Mouse (Mus musculus) midbrain, postnatal 0 days (tissue): ENCODE results near the gene Lrp6. TPM values are rescaled to one million over a fixed set of nuclear protein-coding genes. Genes with fewer than 3 reads are reported as not detected.

Experiments used
- ATAC-seq: fragments of 200-750 bp; cut with Nextera tagmentation; 2 replicates; pipeline ENCODE4 v1.8.0; 2017; ENCODE audit warnings: moderate number of reproducible peaks, mild to moderate bottlenecking, moderate TSS enrichment, moderate library complexity; ENCODE audit not compliant: low FRiP score
- DNase-seq: peaks from one replicate; pipeline ENCODE4 v3.0.0-alpha.2; 2015; ENCODE audit warnings: low spot score
- H3K27ac ChIP-seq: fragments of 300-500 bp; sonication (generic); 2 replicates; pipeline ENCODE4 v1.5.1; 2014; ENCODE audit warnings: low read depth, mild to moderate bottlenecking, low read length, mixed read lengths
- H3K27me3 ChIP-seq: fragments of 300-500 bp; sonication (generic); 2 replicates; pipeline ENCODE4 v1.6.1; 2014; ENCODE audit warnings: low read length, control low read depth, mixed read lengths; ENCODE audit not compliant: insufficient read depth
- H3K36me3 ChIP-seq: fragments of 300-500 bp; sonication (generic); 2 replicates; pipeline ENCODE4 v1.6.1; 2014; ENCODE audit warnings: low read length, control low read depth, mixed read lengths; ENCODE audit not compliant: insufficient read depth
- H3K4me1 ChIP-seq: fragments of 300-500 bp; sonication (generic); 2 replicates; pipeline ENCODE4 v1.6.1; 2014; ENCODE audit warnings: mild to moderate bottlenecking, control low read depth, antibody characterized with exemption, low read length, mixed read lengths; ENCODE audit not compliant: insufficient read depth
- H3K4me2 ChIP-seq: fragments of 300-500 bp; sonication (generic); 2 replicates; pipeline ENCODE4 v1.6.1; 2014; ENCODE audit warnings: low read depth, mild to moderate bottlenecking, low read length, mixed read lengths; ENCODE audit not compliant: poor library complexity, severe bottlenecking
- H3K4me3 ChIP-seq: fragments of 300-500 bp; sonication (generic); 2 replicates; pipeline ENCODE4 v1.5.1; 2014; ENCODE audit warnings: low read depth, mild to moderate bottlenecking, low read length, moderate library complexity
- H3K9ac ChIP-seq: fragments of 300-500 bp; sonication (generic); replicated peaks from 2 replicates; pipeline ENCODE4 v1.6.1; 2014; ENCODE audit warnings: mild to moderate bottlenecking, low read length, moderate library complexity, mixed read lengths; ENCODE audit not compliant: poor library complexity, severe bottlenecking
- H3K9me3 ChIP-seq: fragments of 300-500 bp; sonication (generic); 2 replicates; pipeline ENCODE4 v1.6.1; 2016; ENCODE audit warnings: low read length, control low read depth
- CTCF ChIP-seq: IDR thresholded peaks from 2 replicates; pipeline ENCODE4 v1.5.1; 2016; ENCODE audit warnings: antibody characterized with exemption, mild to moderate bottlenecking
- WGBS: fragments of 180-500 bp; shearing (Covaris S2); extraction: QIAGEN DNeasy Blood & Tissue Kit; methylation state at CpG from one replicate; pipeline ENCODE4 v1.1.7; 2014; 5-methylcytosine and 5-hydroxymethylcytosine counted together
- polyA plus RNA-seq: library from polyadenylated mRNA; unstranded; fragments of >200 nt; fragmentation: Nextera tagmentation; extraction: Ambion mirVana; gene quantifications from 2 replicates; pipeline ENCODE4 v1.2.1, GENCODE M21; 2015
- total RNA-seq: library from RNA; depleted of rRNA; stranded (reverse); fragments of >200 nt; gene quantifications from 2 replicates; pipeline ENCODE4 v1.2.3, GENCODE M21; 2014

The Lrp6 gene
- total and polyA plus RNA-seq, 2 experiments from 2014 or later = 14.7 to 26.3 TPM

DNA sequence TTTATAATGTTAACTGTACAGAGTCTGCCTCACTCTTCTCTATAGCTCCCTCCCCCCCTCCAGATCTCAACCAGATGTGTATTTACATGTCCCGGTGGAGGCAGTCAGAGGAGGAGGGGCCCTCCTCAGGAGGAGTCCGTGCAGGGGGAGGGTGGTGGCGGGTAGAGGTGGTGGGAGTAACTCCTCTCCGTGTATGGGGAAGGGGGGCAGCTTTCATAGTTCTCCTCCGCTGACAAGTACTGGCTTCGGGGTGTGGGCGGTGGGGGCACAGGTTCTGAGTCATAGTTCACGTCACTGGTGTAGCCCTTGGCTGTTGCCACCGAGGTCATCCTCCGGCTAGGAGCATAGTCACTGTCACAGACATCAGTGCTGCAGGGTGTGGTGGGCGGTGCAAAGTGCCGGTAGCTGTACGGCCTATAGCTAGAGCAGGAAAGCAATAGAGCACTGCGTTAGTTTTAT is 116.1 kb downstream of the Lrp6 start:
- ATAC-seq (no peak), DNase-seq (no peak)
- no peak overlapping the region for H3K4me2 ChIP-seq
- H3K9ac ChIP-seq = no peak overlapping the region
- H3K27me3 ChIP-seq = no peaks in the 10 kb centered on the region
- H3K27ac ChIP-seq = no peak overlapping the region
- H3K36me3 ChIP-seq = peaks cover 34% of the 10 kb centered on the region
- no peak overlapping the region for H3K4me3 ChIP-seq
- TF ChIP-seq CTCF = no peak
- no peaks in the 10 kb centered on the region for H3K9me3 ChIP-seq
- WGBS = 67% methylated on average over 14 of the region's 14 CpGs
- no peaks in the 10 kb centered on the region for H3K4me1 ChIP-seq

DNA sequence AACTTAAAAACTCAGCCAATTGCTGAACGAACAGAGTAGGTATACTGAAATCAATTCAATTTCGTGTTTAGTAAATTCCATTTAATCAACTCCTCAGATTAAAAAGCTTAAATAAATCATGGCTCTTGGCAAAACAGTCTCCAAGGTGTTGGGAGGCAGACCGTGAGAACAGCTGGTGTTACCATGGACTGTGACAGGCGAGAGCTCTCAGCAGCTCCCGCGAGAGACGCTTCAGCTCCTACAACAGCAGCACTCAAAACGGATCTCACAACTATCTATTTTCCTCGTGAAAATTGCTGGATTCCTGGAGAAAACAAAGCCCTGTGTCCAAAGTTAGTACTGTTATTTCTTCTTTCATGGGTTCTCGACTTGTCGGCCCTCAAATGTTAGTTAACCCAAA is 116.8 kb downstream of the Lrp6 start:
- H3K4me1 ChIP-seq = no peaks in the 10 kb centered on the region
- DNase-seq (peak; percentile 22), ATAC-seq (no peak)
- no peak overlapping the region for H3K4me2 ChIP-seq
- no peaks in the 10 kb centered on the region for H3K27me3 ChIP-seq
- H3K27ac ChIP-seq = no peak overlapping the region
- no peak for TF ChIP-seq CTCF
- no peak overlapping the region for H3K9ac ChIP-seq
- no peak overlapping the region for H3K4me3 ChIP-seq
- peaks cover 27% of the 10 kb centered on the region for H3K36me3 ChIP-seq
- WGBS = 60% methylated on average over 11 of the region's 11 CpGs
- no peaks in the 10 kb centered on the region for H3K9me3 ChIP-seq

DNA sequence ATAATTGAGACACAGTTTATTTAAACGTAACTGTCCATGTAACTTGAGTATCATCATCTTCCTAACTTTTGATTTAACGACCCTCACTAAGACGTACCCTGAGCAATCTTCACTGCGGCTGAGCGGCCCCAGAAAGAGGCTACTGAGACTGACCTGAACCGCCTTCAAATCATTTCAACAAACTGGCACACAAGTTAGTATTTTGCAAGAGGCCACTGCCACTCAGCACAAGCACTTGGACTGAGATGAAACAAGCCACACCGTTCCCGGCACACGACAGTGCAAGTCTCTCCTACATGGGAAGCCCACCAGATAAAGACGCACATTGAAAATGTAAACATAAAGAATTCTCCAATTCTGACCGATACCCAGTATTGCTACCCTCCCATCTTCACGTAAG is 118.3 kb downstream of the Lrp6 start:
- ATAC-seq = no peak
- Histone ChIP-seq H3K36me3 (peaks cover 16% of the 10 kb centered on the region), H3K27ac (no peak overlapping the region), H3K4me1 (no peaks in the 10 kb centered on the region), H3K4me2 (no peak overlapping the region), H3K9me3 (no peaks in the 10 kb centered on the region), H3K27me3 (no peaks in the 10 kb centered on the region), H3K4me3 (no peak overlapping the region), H3K9ac (no peak overlapping the region)
- no peak for DNase-seq
- WGBS = 84% methylated on average over 12 of the region's 12 CpGs
- TF ChIP-seq CTCF = no peak

DNA sequence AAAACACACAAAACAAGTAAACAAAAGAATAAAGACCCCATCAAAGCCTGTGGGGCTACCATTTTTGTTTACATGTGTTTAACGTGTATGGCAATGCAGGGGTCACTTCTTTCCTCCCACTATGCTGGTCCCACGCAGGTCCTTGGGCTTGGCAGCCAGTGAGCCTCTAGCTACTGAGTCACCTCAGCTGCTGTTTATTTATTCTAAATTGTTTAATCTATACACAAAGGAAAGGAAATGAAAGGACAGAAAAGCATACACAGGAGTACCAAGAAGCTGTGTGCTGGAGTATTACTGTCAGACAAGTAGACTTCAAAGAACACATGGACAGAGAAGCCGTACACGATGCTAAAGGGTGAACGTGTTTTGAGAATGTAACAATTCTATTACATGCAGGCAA is 122.8 kb downstream of the Lrp6 start:
- 0 out of 2 replicates have a peak, but pooled peaks cover 2% of the 10 kb centered on the region for H3K36me3 ChIP-seq
- 78% methylated on average over 5 of the region's 5 CpGs for WGBS
- no peak overlapping the region for H3K9ac ChIP-seq

GRCm38 (mm10) chr6:134443198-134443904 is 123.4 kb downstream of the Lrp6 start:
- ATAC-seq = no peak
- no peak for TF ChIP-seq CTCF
- no peaks in the 10 kb centered on the region for H3K4me1 ChIP-seq
- H3K27ac ChIP-seq = no peak overlapping the region
- WGBS = 82% methylated on average over 9 of the region's 9 CpGs
- no peak overlapping the region for H3K9ac ChIP-seq
- 0 out of 2 replicates have a peak, but pooled peaks cover 2% of the 10 kb centered on the region for H3K36me3 ChIP-seq
- no peaks in the 10 kb centered on the region for H3K9me3 ChIP-seq
- no peak for DNase-seq
- no peak overlapping the region for H3K4me3 ChIP-seq
- no peaks in the 10 kb centered on the region for H3K27me3 ChIP-seq
- no peak overlapping the region for H3K4me2 ChIP-seq

More for the DNA sequence above, 122.8 kb downstream of the Lrp6 start:
- ATAC-seq (no peak), DNase-seq (no peak)
- no peaks in the 10 kb centered on the region for H3K9me3 ChIP-seq
- no peaks in the 10 kb centered on the region for H3K27me3 ChIP-seq
- H3K4me2 ChIP-seq = no peak overlapping the region
- H3K4me1 ChIP-seq = no peaks in the 10 kb centered on the region
- no peak overlapping the region for H3K4me3 ChIP-seq
- H3K27ac ChIP-seq = no peak overlapping the region
- TF ChIP-seq CTCF = no peak

DNA sequence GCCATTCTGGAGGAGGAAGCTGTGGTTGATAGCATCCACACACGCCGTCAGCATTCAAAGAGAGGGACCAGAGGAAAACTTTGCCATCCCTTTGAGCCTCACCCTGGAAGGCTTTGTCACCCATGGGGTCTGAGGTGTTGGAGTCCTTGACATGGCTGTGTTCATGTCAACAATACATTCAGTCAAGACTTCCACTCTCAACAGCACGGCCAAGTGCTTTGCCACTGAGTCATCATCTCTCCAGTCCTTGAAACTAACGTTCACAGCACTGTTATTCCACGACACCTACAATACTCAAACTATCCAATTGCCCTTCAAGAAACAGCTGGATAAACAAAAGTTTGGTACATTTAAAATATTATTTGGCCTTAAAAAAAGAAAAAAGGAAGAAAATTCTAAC is 124.5 kb downstream of the Lrp6 start:
- no peak overlapping the region for H3K27ac ChIP-seq
- TF ChIP-seq CTCF = no peak
- H3K4me1 ChIP-seq = no peaks in the 10 kb centered on the region
- H3K4me2 ChIP-seq = no peak overlapping the region
- no peak overlapping the region for H3K4me3 ChIP-seq
- no peaks in the 10 kb centered on the region for H3K9me3 ChIP-seq
- H3K9ac ChIP-seq = no peak overlapping the region
- DNase-seq (no peak), ATAC-seq (no peak)
- H3K27me3 ChIP-seq = no peaks in the 10 kb centered on the region
- 94% methylated on average over 5 of the region's 5 CpGs for WGBS
- H3K36me3 ChIP-seq = 0 out of 2 replicates have a peak, but pooled peaks cover 2% of the 10 kb centered on the region
